Mouse (Mus musculus): Measurements from ENCODE around the gene Anks3.
A peak's percentile ranks its signal among the peaks of the same experiment; 100 is the strongest.

The Anks3 gene

GRCm38 (mm10) chr16:4965392-4966129, 1.6 kb upstream of the Anks3 start:
- DNase-seq, result peak; percentile 46 to 56

DNA sequence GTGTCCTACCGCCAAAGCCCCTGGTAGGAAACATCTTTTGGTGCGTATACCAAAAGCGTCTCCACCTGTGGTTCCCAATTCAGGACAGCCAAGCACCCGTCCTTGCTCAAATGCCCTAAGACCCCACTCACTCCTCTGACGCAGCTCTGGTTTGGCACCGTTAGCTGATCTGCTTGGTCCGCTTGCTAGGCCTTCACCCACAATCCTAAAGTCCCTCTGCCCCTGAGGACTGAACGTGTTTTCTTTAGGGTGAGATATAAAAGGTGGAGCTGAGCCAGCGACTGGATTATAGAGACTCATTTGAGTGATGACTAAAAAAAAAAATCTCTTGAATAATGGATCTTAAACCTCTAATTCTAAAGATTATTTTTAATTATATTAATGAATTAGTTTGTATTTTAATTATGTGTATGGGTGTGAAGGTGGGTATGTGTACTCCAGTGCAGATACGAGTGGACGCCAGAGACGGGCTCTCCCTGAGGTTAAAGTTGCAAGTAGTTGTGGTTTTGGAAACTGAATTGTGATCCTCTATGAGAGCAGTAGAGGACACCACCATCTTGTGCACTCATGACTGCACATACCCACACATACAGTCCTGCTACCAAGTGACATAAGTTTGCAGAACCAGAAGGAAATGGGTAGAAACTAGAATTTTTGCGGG, 856 bp upstream of the Anks3 start:
- peak in 1 of 2 experiments; percentile 30 for DNase-seq

DNA sequence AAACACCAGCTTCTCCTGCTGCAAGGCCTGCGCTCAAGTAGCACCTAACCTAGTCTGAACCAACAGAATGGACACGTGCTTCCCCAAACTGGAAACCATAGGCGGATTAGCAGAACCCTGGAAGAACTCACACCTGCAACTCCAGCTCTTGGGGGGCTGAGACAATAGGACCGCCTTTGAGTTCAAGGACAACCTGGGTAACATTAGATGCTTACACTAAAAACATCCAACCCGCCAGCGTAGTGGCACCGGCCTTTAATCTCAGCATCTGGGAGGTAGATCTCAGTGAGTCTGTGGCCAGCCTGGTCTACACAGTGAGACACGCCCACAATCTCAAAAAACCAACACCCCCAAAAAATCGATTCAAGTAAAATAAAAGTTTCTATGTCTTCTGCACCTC, 659 bp downstream of the Anks3 start:
- no peak for DNase-seq

GRCm38 (mm10) chr16:4960260-4960659, 3.7 kb downstream of the Anks3 start:
- DNase-seq, result no peak

- peak; percentile 60 to 73 for DNase-seq
Measured at GRCm38 (mm10) chr16:4957446-4957845, 6.6 kb downstream of the Anks3 start.

DNA sequence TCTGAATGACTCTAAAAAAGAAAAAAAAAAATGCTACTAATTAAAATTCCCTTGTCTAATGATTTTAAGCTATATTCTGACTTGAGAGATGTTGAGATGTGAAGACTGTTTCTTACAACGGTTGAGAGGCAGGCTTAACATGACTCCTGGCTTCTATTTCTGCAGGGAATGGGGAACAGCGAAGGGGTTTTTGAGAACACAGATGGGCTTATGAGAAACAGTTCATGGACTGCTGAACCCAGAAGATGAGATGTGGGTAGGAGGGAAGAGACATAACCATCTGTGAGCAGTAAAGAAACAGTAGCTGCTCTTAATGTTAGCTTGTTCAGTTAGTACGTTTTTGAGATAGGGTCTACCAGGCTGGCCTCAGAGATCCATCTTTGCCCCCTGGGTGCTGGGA, 7.4 kb downstream of the Anks3 start:
- no peak for DNase-seq

GRCm38 (mm10) chr16:4947378-4947777, 16.6 kb downstream of the Anks3 start:
- DNase-seq, result no peak

- DNase-seq, result no peak
Measured at GRCm38 (mm10) chr16:4946155-4946554, 17.9 kb downstream of the Anks3 start.

GRCm38 (mm10) chr16:4945415-4945814, 18.6 kb downstream of the Anks3 start:
- DNase-seq, result no peak

- DNase-seq, result no peak
Measured at GRCm38 (mm10) chr16:4943431-4943830, 20.6 kb downstream of the Anks3 start.

DNA sequence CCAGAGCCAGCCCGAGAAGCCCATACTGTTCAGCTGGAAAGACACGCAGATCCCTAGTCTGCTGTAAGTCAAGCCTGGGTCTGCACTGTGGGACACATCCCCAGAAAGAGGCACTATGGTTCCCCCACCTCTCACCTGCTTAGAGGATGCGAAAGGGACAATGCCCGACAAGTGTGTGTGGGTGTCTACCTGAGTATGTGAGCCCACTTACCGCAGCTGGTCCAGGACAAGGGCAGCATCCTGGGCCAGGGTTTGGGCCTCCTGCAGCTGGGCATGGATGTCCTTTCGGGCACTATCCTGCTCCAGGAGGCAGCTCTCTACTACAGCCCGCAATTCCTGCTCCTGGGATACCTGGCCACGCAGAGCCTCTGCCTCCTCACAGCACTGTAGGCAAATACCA, 21.1 kb downstream of the Anks3 start:
- DNase-seq, result no peak

- DNase-seq, result no peak
Measured at GRCm38 (mm10) chr16:4941016-4941415, 23.0 kb downstream of the Anks3 start.

GRCm38 (mm10) chr16:4940311-4940850, 23.6 kb downstream of the Anks3 start:
- peak in 1 of 2 experiments; percentile 27 for DNase-seq

- peak in 1 of 2 experiments; percentile 45 for DNase-seq
Measured at GRCm38 (mm10) chr16:4939412-4939811, 24.6 kb downstream of the Anks3 start.

DNA sequence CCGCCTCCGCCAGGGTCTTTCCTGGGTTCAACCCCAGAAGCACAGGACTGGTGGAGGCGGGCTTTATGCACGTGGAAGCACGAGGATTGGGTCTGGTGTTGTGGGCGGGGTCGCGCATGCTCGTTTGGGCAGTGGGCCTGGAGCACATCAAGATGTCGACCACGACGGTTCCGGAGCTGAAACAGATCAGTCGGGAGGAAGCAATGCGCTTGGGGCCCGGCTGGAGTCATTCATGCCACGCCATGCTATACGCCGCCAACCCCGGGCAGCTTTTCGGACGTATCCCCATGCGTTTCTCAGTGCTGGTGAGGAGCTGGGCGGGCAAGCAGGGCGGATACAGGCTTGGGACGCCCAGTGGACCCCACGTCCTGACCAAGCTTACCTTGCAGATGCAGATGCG, 25.0 kb downstream of the Anks3 start:
- peak; percentile 95 to 97 for DNase-seq

DNA sequence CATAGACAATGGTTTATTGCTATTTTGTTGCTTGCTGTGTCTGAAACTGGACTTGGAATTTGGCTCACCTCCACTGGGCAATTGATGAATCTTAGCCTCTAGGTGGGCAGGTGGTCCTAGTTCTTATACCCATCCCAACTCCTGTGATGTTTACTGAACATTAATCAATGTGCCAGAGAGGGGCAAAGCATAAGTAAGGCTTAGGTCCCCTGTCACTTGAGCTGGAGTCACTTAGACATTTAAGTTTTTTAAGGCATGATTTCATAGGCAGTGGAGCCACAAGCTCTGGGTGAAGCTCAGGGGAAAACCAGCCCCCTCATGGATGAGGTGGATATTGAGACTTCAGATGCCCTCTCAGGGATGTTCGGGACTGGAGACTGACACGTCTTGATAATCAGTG, 25.5 kb downstream of the Anks3 start, which contains the start of gene Nudt16l1:
Nudt16l1 (plus strand) TSS at position 301 of the 400 bp plus-strand sequence.
- no peak for DNase-seq

GRCm38 (mm10) chr16:4937351-4938190, 26.4 kb downstream of the Anks3 start:
- DNase-seq, result no peak

- no peak for DNase-seq
Measured at GRCm38 (mm10) chr16:4935931-4936703, 27.9 kb downstream of the Anks3 start.

DNA sequence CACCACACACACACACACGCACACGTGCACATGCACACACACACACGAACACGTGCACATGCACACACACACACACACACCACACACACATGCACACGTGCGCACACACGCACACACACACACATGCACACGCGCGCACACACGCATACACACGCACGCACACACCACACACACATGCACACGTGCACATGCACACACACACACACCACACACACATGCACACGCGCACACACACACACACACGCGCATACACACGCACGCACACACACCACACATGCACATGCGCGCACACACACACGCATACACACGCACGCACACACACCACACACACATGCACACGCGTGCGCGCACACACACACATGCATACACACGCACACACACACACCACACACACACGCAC, 28.6 kb downstream of the Anks3 start:
- no peak for DNase-seq

- DNase-seq, result peak in 1 of 2 experiments; percentile 27
Measured at GRCm38 (mm10) chr16:4932429-4932828, 31.6 kb downstream of the Anks3 start.

DNA sequence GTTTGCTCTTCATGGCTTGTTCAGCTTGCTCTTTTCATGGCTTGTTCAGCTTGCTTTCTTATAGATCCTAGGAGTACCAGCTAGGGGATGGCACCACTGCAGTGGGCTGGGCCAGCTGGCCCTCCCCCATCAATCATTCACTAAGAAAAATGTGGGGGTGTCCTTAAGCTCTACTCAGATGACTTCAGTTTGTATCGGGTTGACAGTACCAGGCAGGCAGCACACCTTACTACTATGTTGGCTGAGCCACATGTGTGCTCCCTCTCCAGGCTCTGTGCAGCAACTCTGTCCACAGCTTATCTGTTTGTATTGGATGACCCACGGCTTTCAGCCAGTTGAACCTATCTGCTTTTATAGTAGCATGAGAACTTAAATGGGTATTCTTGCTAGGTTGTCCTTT, 35.5 kb downstream of the Anks3 start:
- DNase-seq, result no peak

- no peak for DNase-seq
Measured at GRCm38 (mm10) chr16:4927967-4928366, 36.0 kb downstream of the Anks3 start.

All from cerebellum, adult 18-20 months (tissue).